Mouse (Mus musculus): ENCODE results near the gene Git2. TPM values are rescaled to one million over a fixed set of nuclear protein-coding genes. Genes with fewer than 3 reads are reported as not detected.
A peak's percentile ranks its signal among the peaks of the same experiment; 100 is the strongest.

Git2 gene
- total RNA-seq, 2 experiments from 2014 or later = 42.7 to 43.7 TPM

DNA sequence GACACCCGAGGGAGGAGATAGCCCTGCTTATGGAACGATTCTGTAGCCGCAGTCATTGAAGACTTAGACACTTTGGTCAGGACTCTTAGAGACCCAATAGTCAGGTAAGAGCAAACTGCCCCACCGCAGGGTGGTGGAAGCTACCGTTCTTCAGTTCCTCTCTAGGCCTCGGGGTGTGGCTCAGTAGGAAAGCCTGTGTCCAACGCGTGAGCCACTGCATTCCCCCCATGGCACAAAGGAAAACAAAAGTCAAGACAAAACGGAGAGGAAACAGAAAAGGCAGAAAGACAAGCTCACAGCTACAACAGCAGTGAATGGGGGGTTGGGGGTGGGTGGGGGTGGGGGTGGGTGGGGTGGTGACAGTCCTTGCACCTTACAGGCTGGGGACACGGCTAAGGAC is 22.9 kb downstream of the Git2 start:
- intact Hi-C loops (cut with DNase I) = no loop called here
- DNase-seq (ENCODE audit: extremely low spot score in 1 of 2, low spot score in 2 of 2) = no peak
- no peak overlapping the region for H3K4me3 ChIP-seq
- H3K27ac ChIP-seq = no peak overlapping the region
- no peak for TF ChIP-seq CTCF (IDR thresholded peaks at IDR 0.05)

- TF ChIP-seq CTCF (IDR thresholded peaks at IDR 0.05) = no peak
- intact Hi-C loops (cut with DNase I) = no loop called here
- DNase-seq (ENCODE audit: extremely low spot score in 1 of 2, low spot score in 2 of 2) = no peak
- no peak overlapping the region for H3K27ac ChIP-seq
- no peak overlapping the region for H3K4me3 ChIP-seq
Observed at GRCm38 (mm10) chr5:114750325-114750724, 25.0 kb downstream of the Git2 start.

DNA sequence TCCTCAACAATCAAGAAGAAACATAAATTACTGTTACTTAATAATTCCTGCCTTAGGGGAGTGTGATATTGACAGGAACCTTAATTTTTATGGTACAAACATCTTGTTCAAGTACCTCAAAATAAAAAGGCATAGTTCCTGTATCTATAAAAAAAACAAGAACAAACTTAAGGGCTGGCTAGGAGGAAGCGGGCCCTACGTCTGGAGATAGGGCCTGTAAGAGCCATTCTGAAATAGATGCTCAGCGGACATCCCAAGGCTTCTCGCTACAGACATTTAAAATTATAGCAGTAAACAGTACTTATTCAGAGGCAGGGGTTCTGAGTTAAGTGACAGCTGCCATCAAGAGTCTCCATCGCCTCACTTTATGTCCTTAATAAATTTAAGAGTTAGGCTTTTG is 27.8 kb downstream of the Git2 start:
- intact Hi-C loops (cut with DNase I) = no loop called here
- no peak for DNase-seq (ENCODE audit: extremely low spot score in 1 of 2, low spot score in 2 of 2)
- no peak for TF ChIP-seq CTCF (IDR thresholded peaks at IDR 0.05)
- Histone ChIP-seq H3K27ac (no peak overlapping the region; the same call in 1 of the 2 replicates), H3K4me3 (no peak overlapping the region)

DNA sequence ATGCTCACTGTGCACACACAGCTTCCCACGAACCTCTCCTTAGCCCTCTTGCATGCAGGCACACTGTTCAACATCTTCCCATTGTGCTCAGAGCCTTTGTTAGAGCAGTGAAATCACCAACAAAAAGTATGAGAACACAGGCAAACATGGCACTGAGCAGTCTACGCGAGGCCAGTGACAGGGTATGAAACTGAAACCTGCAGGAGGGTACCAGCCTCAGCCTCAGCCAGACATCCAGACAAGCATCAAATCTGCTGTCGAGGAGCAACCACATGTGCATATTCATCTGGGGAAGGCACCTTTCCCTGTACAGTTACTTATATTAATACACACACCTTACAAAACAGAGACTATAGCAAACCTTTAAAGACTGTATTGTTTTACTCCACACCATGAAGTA is 28.4 kb downstream of the Git2 start:
- intact Hi-C loops (cut with DNase I) = no loop called here
- DNase-seq (ENCODE audit: extremely low spot score in 1 of 2, low spot score in 2 of 2) = no peak
- Histone ChIP-seq H3K27ac (peak overlapping the region; percentile 30; the same call in 1 of the 2 replicates), H3K4me3 (no peak overlapping the region)
- no peak for TF ChIP-seq CTCF (IDR thresholded peaks at IDR 0.05)

- no peak for DNase-seq (ENCODE audit: extremely low spot score in 1 of 2, low spot score in 2 of 2)
- no peak for TF ChIP-seq CTCF (IDR thresholded peaks at IDR 0.05)
- intact Hi-C loops (cut with DNase I) = no loop called here
- Histone ChIP-seq H3K4me3 (no peak overlapping the region), H3K27ac (no peak overlapping the region)
Observed at GRCm38 (mm10) chr5:114745581-114745980, 29.7 kb downstream of the Git2 start.

GRCm38 (mm10) chr5:114743697-114744090 is 31.6 kb downstream of the Git2 start:
- intact Hi-C loops (cut with DNase I) = no loop called here
- no peak for DNase-seq (ENCODE audit: extremely low spot score in 1 of 2, low spot score in 2 of 2)
- TF ChIP-seq CTCF (IDR thresholded peaks at IDR 0.05) = no peak
- Histone ChIP-seq H3K4me3 (no peak overlapping the region), H3K27ac (no peak overlapping the region)

DNA sequence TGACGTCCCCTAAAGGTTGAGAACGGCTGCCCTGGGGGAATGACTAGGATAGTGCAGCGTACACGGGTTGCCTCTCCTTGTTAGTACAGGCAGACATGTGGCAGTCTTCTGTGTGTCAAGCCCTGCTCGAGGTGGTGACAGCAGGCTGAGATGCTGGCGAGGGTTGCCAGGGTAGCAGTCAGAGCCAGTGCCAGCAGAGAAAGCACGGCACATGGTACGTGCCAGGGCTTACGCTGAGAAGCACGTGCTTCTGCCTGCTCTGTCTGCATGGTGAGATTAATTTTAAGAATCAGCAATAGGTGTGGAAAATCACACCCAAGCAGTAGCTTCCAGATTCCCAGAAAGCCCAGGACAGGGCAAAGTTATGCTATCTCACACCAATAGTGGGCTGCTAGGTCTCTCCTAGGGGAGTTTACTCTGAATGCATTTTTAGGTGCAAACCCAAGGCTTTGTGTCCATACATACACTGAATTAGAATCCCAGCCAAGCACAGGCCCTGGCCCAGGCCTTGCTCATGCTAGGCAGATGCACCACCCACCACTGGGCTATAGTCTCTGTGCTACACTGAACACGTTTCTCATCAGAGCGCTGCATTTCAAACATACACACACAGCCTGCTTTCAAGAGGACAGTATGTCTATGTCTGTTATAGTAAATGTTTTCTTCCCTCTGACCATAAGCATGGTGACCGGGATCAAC is 32.2 kb downstream of the Git2 start:
- Histone ChIP-seq H3K27ac (no peak overlapping the region), H3K4me3 (no peak overlapping the region)
- no peak for TF ChIP-seq CTCF (IDR thresholded peaks at IDR 0.05)
- DNase-seq (ENCODE audit: extremely low spot score in 1 of 2, low spot score in 2 of 2) = no peak
- intact Hi-C loops (cut with DNase I) = no loop called here

GRCm38 (mm10) chr5:114742572-114742971 is 32.7 kb downstream of the Git2 start:
- intact Hi-C loops (cut with DNase I) = no loop called here
- TF ChIP-seq CTCF (IDR thresholded peaks at IDR 0.05) = no peak
- no peak overlapping the region for H3K4me3 ChIP-seq
- H3K27ac ChIP-seq = no peak overlapping the region
- no peak for DNase-seq (ENCODE audit: extremely low spot score in 1 of 2, low spot score in 2 of 2)

DNA sequence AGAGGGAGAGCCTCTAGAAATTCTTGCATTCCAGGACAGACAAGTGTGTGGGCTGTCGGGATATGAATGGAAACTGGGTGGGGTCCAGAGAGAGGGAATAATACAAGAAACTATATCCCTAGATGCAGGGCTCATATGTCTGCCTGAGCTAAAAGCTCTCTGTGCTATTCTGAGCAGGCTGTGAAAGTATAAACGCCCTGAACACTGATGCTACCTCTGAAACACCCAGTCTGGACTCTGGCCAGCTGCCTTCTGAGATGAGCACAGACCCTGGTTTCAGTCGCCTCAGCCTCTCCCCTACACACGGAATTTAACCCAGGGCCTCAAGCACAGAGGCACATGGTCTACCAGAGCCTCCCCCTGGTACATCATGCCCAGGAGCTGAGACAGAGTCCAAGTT is 34.7 kb downstream of the Git2 start:
- no peak for DNase-seq (ENCODE audit: extremely low spot score in 1 of 2, low spot score in 2 of 2)
- Histone ChIP-seq H3K4me3 (no peak overlapping the region), H3K27ac (no peak overlapping the region)
- intact Hi-C loops (cut with DNase I) = no loop called here
- TF ChIP-seq CTCF (IDR thresholded peaks at IDR 0.05) = no peak

DNA sequence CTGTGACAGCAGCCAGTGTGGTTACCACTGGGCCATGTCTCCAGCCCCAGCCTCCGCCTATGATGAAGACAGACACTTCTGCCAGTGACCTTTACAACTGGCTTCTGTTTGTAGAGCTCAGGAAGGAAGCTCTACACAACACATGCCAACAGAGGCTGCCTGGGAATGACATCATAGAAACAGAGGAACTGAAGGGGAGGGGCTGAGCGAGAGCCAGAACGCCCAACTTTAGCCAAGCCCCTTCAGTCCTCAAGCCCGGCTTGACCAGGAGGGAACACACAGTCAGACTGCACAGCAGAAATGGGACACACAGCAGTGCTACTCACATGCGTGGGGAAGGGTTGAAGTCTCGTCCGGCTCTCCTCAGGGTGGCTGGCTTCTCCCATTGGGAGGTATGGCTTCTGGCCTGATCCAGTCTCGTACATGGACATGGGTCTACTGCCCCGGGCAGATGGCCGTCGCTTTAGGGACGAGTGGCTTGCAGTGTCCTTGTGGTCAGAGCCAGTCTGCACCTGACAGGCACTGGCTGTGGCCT is 36.5 kb downstream of the Git2 start:
- no peak for DNase-seq (ENCODE audit: extremely low spot score in 1 of 2, low spot score in 2 of 2)
- Histone ChIP-seq H3K4me3 (no peak overlapping the region), H3K27ac (peak overlapping the region; percentile 40; the same call in 1 of the 2 replicates)
- TF ChIP-seq CTCF (IDR thresholded peaks at IDR 0.05) = no peak
- intact Hi-C loops (cut with DNase I) = no loop called here

DNA sequence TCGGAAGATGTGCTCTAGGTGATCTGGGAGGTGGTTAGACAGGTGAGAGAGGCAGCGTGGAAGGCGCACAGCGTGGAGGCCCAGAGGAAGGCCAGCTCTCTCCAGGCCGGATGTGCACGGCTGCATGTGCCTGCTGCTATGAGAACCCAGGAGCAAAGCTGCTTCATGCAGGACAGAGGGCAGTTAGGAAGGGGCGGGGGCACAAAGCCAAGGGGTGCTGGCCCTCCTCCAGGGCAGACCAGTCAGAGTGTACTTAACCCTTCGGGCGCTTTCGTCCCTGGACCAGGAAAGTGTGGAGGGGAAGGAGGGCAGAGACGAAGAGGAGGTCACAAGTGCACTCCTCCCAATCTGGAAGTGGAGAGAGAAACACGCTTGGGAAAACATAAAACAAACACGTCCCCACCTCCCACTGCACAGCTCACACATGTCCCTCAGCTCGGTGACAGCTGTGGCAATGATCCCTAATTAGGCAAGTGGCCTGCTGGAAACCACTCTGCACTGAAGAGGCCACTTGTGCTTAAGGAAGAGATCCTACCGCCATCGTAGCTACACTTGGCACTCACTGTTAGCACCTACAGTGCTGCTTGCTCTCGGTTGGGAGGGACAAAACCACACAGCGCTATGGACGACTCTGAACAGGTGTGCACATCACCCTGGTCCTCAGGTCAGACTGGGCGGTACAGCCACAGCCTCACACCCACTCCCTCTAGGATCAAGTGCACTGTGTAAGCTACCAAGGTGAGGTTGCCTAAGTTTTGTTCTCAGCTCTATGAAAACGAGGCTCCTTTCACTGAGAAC is 38.0 kb downstream of the Git2 start:
- no peak for DNase-seq (ENCODE audit: extremely low spot score in 1 of 2, low spot score in 2 of 2)
- intact Hi-C loops (cut with DNase I) = no loop called here
- TF ChIP-seq CTCF (IDR thresholded peaks at IDR 0.05) = no peak
- no peak overlapping the region for H3K27ac ChIP-seq
- H3K4me3 ChIP-seq = no peak overlapping the region

DNA sequence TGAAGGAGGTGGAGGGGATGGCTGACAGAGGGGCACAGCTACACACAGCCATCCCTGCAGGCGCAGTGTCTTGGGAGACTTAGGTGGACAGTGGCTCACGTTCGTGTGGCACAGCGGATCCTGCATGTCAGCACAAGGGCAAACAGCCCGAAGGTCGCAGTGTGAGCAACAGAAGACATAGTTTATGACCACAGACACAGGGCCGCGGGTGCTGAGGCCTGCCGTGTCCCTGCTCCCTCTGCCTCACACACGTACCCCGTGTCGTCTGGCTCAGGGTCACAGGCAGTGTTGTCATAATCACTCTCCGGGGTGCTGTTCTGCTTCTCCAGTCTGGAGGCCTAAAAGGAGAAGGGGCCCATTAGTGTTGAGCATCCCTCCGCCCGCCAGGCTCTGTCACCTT is 41.7 kb downstream of the Git2 start:
- intact Hi-C loops (cut with DNase I) = no loop called here
- no peak for DNase-seq (ENCODE audit: extremely low spot score in 1 of 2, low spot score in 2 of 2)

More for the DNA sequence above, 41.7 kb downstream of the Git2 start:
- Histone ChIP-seq H3K4me3 (no peak overlapping the region), H3K27ac (no peak overlapping the region)
- no peak for TF ChIP-seq CTCF (IDR thresholded peaks at IDR 0.05)

All from left cerebral cortex, adult 2 months (tissue).